Mouse (Mus musculus): ENCODE data around the gene Acsm5. TPM values are rescaled to one million over a fixed set of nuclear protein-coding genes. Genes with fewer than 3 reads are reported as not detected.
"Not testable (repeated sequence)": the region's sequence is repeated elsewhere in the genome, so short reads cannot be mapped to it uniquely, and the experiment has no call there.

Gene Acsm5
- polyA plus RNA-seq, 1 experiment from 2014 or later, result not detected

- no peak for DNase-seq (ENCODE audit: low spot score)
These were observed 26.3 kb downstream of the Acsm5 start for GRCm38 (mm10) chr7:119545572-119545971.

GRCm38 (mm10) chr7:119550471-119551222 is 31.4 kb downstream of the Acsm5 start:
- no peak for DNase-seq (ENCODE audit: low spot score)

GRCm38 (mm10) chr7:119554040-119554439 is 34.8 kb downstream of the Acsm5 start, which contains the start of gene Acsm2:
Gene Acsm2, plus strand, starts transcription at chr7:119554340.
- no peak for DNase-seq (ENCODE audit: low spot score)

- DNase-seq (ENCODE audit: low spot score), result no peak
These were observed 40.7 kb downstream of the Acsm5 start for GRCm38 (mm10) chr7:119559789-119560451.

GRCm38 (mm10) chr7:119560452-119560835 is 41.2 kb downstream of the Acsm5 start:
- DNase-seq (ENCODE audit: low spot score), result no peak

- DNase-seq (ENCODE audit: low spot score), result no peak
These were observed 42.2 kb downstream of the Acsm5 start for GRCm38 (mm10) chr7:119561441-119561840.

GRCm38 (mm10) chr7:119562476-119562875 is 43.2 kb downstream of the Acsm5 start:
- DNase-seq (ENCODE audit: low spot score), result not testable (repeated sequence)

- DNase-seq (ENCODE audit: low spot score), result no peak
These were observed 75.4 kb downstream of the Acsm5 start for GRCm38 (mm10) chr7:119594530-119595107.

Other genes starting within 250 kb of the Acsm5 start
- gene Gp2, start 60.2 kb upstream of the Acsm5 start, polyA plus RNA-seq (2015; fragmentation: Nextera tagmentation; extraction: Ambion mirVana), result 3.3 and 4.4 TPM in 2 replicates
- 0.22 and 0.24 TPM in 2 replicates for gene Umod, start 40.2 kb upstream of the Acsm5 start, polyA plus RNA-seq (2015; fragmentation: Nextera tagmentation; extraction: Ambion mirVana)
- not detected in 2 replicates for gene Pdilt, start 4.0 kb downstream of the Acsm5 start, polyA plus RNA-seq (2015; fragmentation: Nextera tagmentation; extraction: Ambion mirVana)
- gene Acsm2, start 34.9 kb downstream of the Acsm5 start, polyA plus RNA-seq (2015; fragmentation: Nextera tagmentation; extraction: Ambion mirVana), result not detected in 2 replicates
- 0.13 TPM in 1 of 2 replicates, not detected in the other for gene Acsm1, start 87.6 kb downstream of the Acsm5 start, polyA plus RNA-seq (2015; fragmentation: Nextera tagmentation; extraction: Ambion mirVana)
- gene Acsm4, start 170.6 kb downstream of the Acsm5 start, polyA plus RNA-seq (2015; fragmentation: Nextera tagmentation; extraction: Ambion mirVana), result 0.07 and 0.08 TPM in 2 replicates
- 84.6 and 85.9 TPM in 2 replicates for gene Thumpd1, start 201.3 kb downstream of the Acsm5 start, polyA plus RNA-seq (2015; fragmentation: Nextera tagmentation; extraction: Ambion mirVana)
- 0.08 and 0.09 TPM in 2 replicates for gene Acsm3, start 241.5 kb downstream of the Acsm5 start, polyA plus RNA-seq (2015; fragmentation: Nextera tagmentation; extraction: Ambion mirVana)

All from thymus, postnatal 0 days (tissue).